Mouse (Mus musculus): ENCODE measurements around the gene Dlg2.

GRCm38 (mm10) chr7:91810774-91811173 is 1334.3 kb downstream of the Dlg2 start:
- no peak for TF ChIP-seq CTCF (IDR thresholded peaks at IDR 0.05; ENCODE audit: insufficient read depth, low read length)
- no peak for TF ChIP-seq POLR2A (IDR thresholded peaks at IDR 0.05; ENCODE audit: borderline replicate concordance, extremely low read depth, low read depth, low read length)
